Mouse (Mus musculus) gastrocnemius, postnatal 36 days (tissue): ENCODE data around the gene Defb19. TPM values are rescaled to one million over a fixed set of nuclear protein-coding genes. Genes with fewer than 3 reads are reported as not detected.
A peak's percentile ranks its signal among the peaks of the same experiment; 100 is the strongest.

Source experiments
- DNase-seq, 2 experiments: peaks; one replicate each; pipeline ENCODE4 v3.0.0; 2022
- intact Hi-C: fragments of 180-260 bp; cut with DNase I; formaldehyde crosslinking; loops from one replicate; pipeline ENCODE4 v1.15.1; 2025
- total RNA-seq, 2 experiments: library from RNA; stranded (reverse); gene quantifications; 2 replicates each; pipeline ENCODE4 v1.2.3; 2021

Defb19 gene
- total RNA-seq, 2 experiments from 2014 or later: not detected

GRCm38 (mm10) chr2:152589021-152589420 lies 8.9 kb upstream of the Defb19 start:
- no peak for DNase-seq
- intact Hi-C loops: no loop called here

GRCm38 (mm10) chr2:152588450-152588849 lies 8.3 kb upstream of the Defb19 start:
- intact Hi-C loops: no loop called here
- DNase-seq: no peak

- no peak for DNase-seq
- intact Hi-C loops: no loop called here
These were observed 6.9 kb upstream of the Defb19 start for GRCm38 (mm10) chr2:152586926-152587560.

GRCm38 (mm10) chr2:152580612-152581011 lies 500 bp upstream of the Defb19 start:
- intact Hi-C loops: no loop called here
- no peak for DNase-seq

- no peak for DNase-seq
These were observed 6.6 kb downstream of the Defb19 start for GRCm38 (mm10) chr2:152573484-152573883.

GRCm38 (mm10) chr2:152572114-152572794 lies 7.9 kb downstream of the Defb19 start, which contains the start of gene Defb21:
TSS of gene Defb21 (plus strand) at chr2:152572744.
- DNase-seq: no peak
- intact Hi-C loops: no loop called here

More at GRCm38 (mm10) chr2:152573484-152573883, 6.6 kb downstream of the Defb19 start:
- intact Hi-C loops: no loop called here

- intact Hi-C loops: no loop called here
- no peak for DNase-seq
These were observed 9.8 kb downstream of the Defb19 start for GRCm38 (mm10) chr2:152570313-152570712.

GRCm38 (mm10) chr2:152569881-152570280 lies 10.2 kb downstream of the Defb19 start:
- intact Hi-C loops: no loop called here
- DNase-seq: no peak

- no peak for DNase-seq
- intact Hi-C loops: no loop called here
These were observed 11.1 kb downstream of the Defb19 start, which contains the start of gene Gm17416 for GRCm38 (mm10) chr2:152569038-152569437. TSS of gene Gm17416 (plus strand) at chr2:152569338.

- DNase-seq: no peak
- intact Hi-C loops: no loop called here
These were observed 23.5 kb downstream of the Defb19 start for GRCm38 (mm10) chr2:152556655-152557054.

GRCm38 (mm10) chr2:152553774-152554423 lies 26.2 kb downstream of the Defb19 start:
- DNase-seq: peak; percentile 26 to 28
- intact Hi-C loops: no loop called here

- intact Hi-C loops: no loop called here
- no peak for DNase-seq
These were observed 32.0 kb downstream of the Defb19 start for GRCm38 (mm10) chr2:152548124-152548523.

- intact Hi-C loops: loop anchor here (2.0 to 5.0 kb wide), 2 partner anchors 67 to 94 kb away; partner anchors contain the start of gene Defb20
- no peak for DNase-seq
These were observed 35.4 kb downstream of the Defb19 start for GRCm38 (mm10) chr2:152544691-152545090.

GRCm38 (mm10) chr2:152543478-152543877 lies 36.6 kb downstream of the Defb19 start:
- DNase-seq: no peak
- intact Hi-C loops: loop anchor here (5.0 kb wide), 1 partner anchor 66 kb away; the partner anchor contains the start of gene Defb20

- intact Hi-C loops: loop anchor here (5.0 kb wide), 1 partner anchor 66 kb away; the partner anchor contains the start of gene Defb20
- no peak for DNase-seq
These were observed 37.2 kb downstream of the Defb19 start for GRCm38 (mm10) chr2:152542897-152543296.

GRCm38 (mm10) chr2:152541979-152542378 lies 38.1 kb downstream of the Defb19 start:
- intact Hi-C loops: loop anchor here (5.0 kb wide), 1 partner anchor 65 kb away; the partner anchor contains the start of gene Defb20
- no peak for DNase-seq

GRCm38 (mm10) chr2:152539944-152540710 lies 40.0 kb downstream of the Defb19 start, which contains the start of gene Defb29:
TSS of gene Defb29 (minus strand) at chr2:152540098.
- intact Hi-C loops: loop anchor here (5.0 kb wide), 1 partner anchor 63 kb away; the partner anchor contains the start of gene Defb20
- no peak for DNase-seq
